Mouse (Mus musculus): ENCODE data around the gene Sipa1l1. TPM values are rescaled to one million over a fixed set of nuclear protein-coding genes. Genes with fewer than 3 reads are reported as not detected.

Sipa1l1 gene
- polyA plus RNA-seq, 1 experiment from 2014 or later: 14.1 TPM

GRCm38 (mm10) chr12:82400783-82401182, 231.7 kb downstream of the Sipa1l1 start:
- no peak for ATAC-seq (ENCODE audit: low FRiP score)
- H3K9ac ChIP-seq: no peak overlapping the region

GRCm38 (mm10) chr12:82401440-82401839, 232.3 kb downstream of the Sipa1l1 start:
- no peak overlapping the region for H3K27ac ChIP-seq
- no peak for ATAC-seq (ENCODE audit: low FRiP score)
- H3K9me3 ChIP-seq (ENCODE audit: control insufficient read depth, low read length): no peaks in the 10 kb centered on the region
- H3K4me2 ChIP-seq (replicated peaks): no peak overlapping the region
- no peak overlapping the region for H3K9ac ChIP-seq
- 85% methylated on average over 4 of the region's 4 CpGs for WGBS
- no peaks in the 10 kb centered on the region for H3K27me3 ChIP-seq (ENCODE audit: control insufficient read depth, insufficient read depth, low read length)
- DNase-seq (ENCODE audit: low spot score): no peak
- peaks cover 12% of the 10 kb centered on the region; the same call in 1 of the 2 replicates for H3K36me3 ChIP-seq (replicated peaks; ENCODE audit: control insufficient read depth, insufficient read depth)
- no peaks in the 10 kb centered on the region for H3K4me1 ChIP-seq (replicated peaks; ENCODE audit: control insufficient read depth, insufficient read depth, low read length)
- H3K4me3 ChIP-seq (replicated peaks; ENCODE audit: low read length): no peak overlapping the region

More at GRCm38 (mm10) chr12:82400783-82401182, 231.7 kb downstream of the Sipa1l1 start:
- Histone ChIP-seq H3K27ac (no peak overlapping the region), H3K9me3 (ENCODE audit: control insufficient read depth, low read length) (no peaks in the 10 kb centered on the region), H3K4me1 (replicated peaks; ENCODE audit: control insufficient read depth, insufficient read depth, low read length) (no peaks in the 10 kb centered on the region), H3K4me3 (replicated peaks; ENCODE audit: low read length) (no peak overlapping the region), H3K4me2 (replicated peaks) (no peak overlapping the region), H3K36me3 (replicated peaks; ENCODE audit: control insufficient read depth, insufficient read depth) (peaks cover 12% of the 10 kb centered on the region; the same call in 1 of the 2 replicates), H3K27me3 (ENCODE audit: control insufficient read depth, insufficient read depth, low read length) (no peaks in the 10 kb centered on the region)
- no peak for DNase-seq (ENCODE audit: low spot score)
- 77% methylated on average over 7 of the region's 7 CpGs for WGBS

- no peak overlapping the region for H3K4me2 ChIP-seq (replicated peaks)
- H3K36me3 ChIP-seq (replicated peaks; ENCODE audit: control insufficient read depth, insufficient read depth): peaks cover 9% of the 10 kb centered on the region; the same call in 1 of the 2 replicates
- H3K9ac ChIP-seq: no peak overlapping the region
- H3K4me3 ChIP-seq (replicated peaks; ENCODE audit: low read length): no peak overlapping the region
- WGBS: 83% methylated on average over 9 of the region's 9 CpGs
- H3K4me1 ChIP-seq (replicated peaks; ENCODE audit: control insufficient read depth, insufficient read depth, low read length): no peaks in the 10 kb centered on the region
- no peaks in the 10 kb centered on the region for H3K27me3 ChIP-seq (ENCODE audit: control insufficient read depth, insufficient read depth, low read length)
- H3K27ac ChIP-seq: no peak overlapping the region
- H3K9me3 ChIP-seq (ENCODE audit: control insufficient read depth, low read length): no peaks in the 10 kb centered on the region
- DNase-seq (ENCODE audit: low spot score) (no peak), ATAC-seq (ENCODE audit: low FRiP score) (no peak)
These were observed 233.5 kb downstream of the Sipa1l1 start for GRCm38 (mm10) chr12:82402635-82403034.

- Histone ChIP-seq H3K27me3 (ENCODE audit: control insufficient read depth, insufficient read depth, low read length) (no peaks in the 10 kb centered on the region), H3K27ac (no peak overlapping the region), H3K4me2 (replicated peaks) (no peak overlapping the region), H3K4me3 (replicated peaks; ENCODE audit: low read length) (no peak overlapping the region), H3K36me3 (replicated peaks; ENCODE audit: control insufficient read depth, insufficient read depth) (peaks cover 7% of the 10 kb centered on the region; the same call in 1 of the 2 replicates), H3K4me1 (replicated peaks; ENCODE audit: control insufficient read depth, insufficient read depth, low read length) (no peaks in the 10 kb centered on the region), H3K9me3 (ENCODE audit: control insufficient read depth, low read length) (no peaks in the 10 kb centered on the region), H3K9ac (no peak overlapping the region)
- no peak for DNase-seq (ENCODE audit: low spot score)
- whole genome bisulfite sequencing: 68% methylated on average over 5 of the region's 5 CpGs
- no peak for ATAC-seq (ENCODE audit: low FRiP score)
These were observed 238.6 kb downstream of the Sipa1l1 start for GRCm38 (mm10) chr12:82407531-82408255.

GRCm38 (mm10) chr12:82408486-82408885, 239.4 kb downstream of the Sipa1l1 start:
- Histone ChIP-seq H3K27ac (no peak overlapping the region), H3K4me2 (replicated peaks) (no peak overlapping the region), H3K36me3 (replicated peaks; ENCODE audit: control insufficient read depth, insufficient read depth) (peaks cover 4% of the 10 kb centered on the region; the same call in 1 of the 2 replicates), H3K27me3 (ENCODE audit: control insufficient read depth, insufficient read depth, low read length) (no peaks in the 10 kb centered on the region), H3K4me1 (replicated peaks; ENCODE audit: control insufficient read depth, insufficient read depth, low read length) (no peaks in the 10 kb centered on the region), H3K9me3 (ENCODE audit: control insufficient read depth, low read length) (no peaks in the 10 kb centered on the region), H3K4me3 (replicated peaks; ENCODE audit: low read length) (no peak overlapping the region), H3K9ac (no peak overlapping the region)
- ATAC-seq (ENCODE audit: low FRiP score): no peak; the same call in 1 of the 2 replicates
- no peak for DNase-seq (ENCODE audit: low spot score)
- 74% methylated on average over 6 of the region's 6 CpGs for WGBS

GRCm38 (mm10) chr12:82409686-82410472, 240.8 kb downstream of the Sipa1l1 start:
- H3K27ac ChIP-seq: no peak overlapping the region
- no peaks in the 10 kb centered on the region for H3K4me1 ChIP-seq (replicated peaks; ENCODE audit: control insufficient read depth, insufficient read depth, low read length)
- H3K9me3 ChIP-seq (ENCODE audit: control insufficient read depth, low read length): no peaks in the 10 kb centered on the region
- WGBS: 75% methylated on average over 7 of the region's 7 CpGs
- no peak overlapping the region for H3K4me2 ChIP-seq (replicated peaks)
- no peak for DNase-seq (ENCODE audit: low spot score)
- no peak overlapping the region for H3K9ac ChIP-seq
- no peak for ATAC-seq (ENCODE audit: low FRiP score)
- H3K4me3 ChIP-seq (replicated peaks; ENCODE audit: low read length): no peak overlapping the region
- no peaks in the 10 kb centered on the region for H3K36me3 ChIP-seq (replicated peaks; ENCODE audit: control insufficient read depth, insufficient read depth)
- no peaks in the 10 kb centered on the region for H3K27me3 ChIP-seq (ENCODE audit: control insufficient read depth, insufficient read depth, low read length)

- peak; percentile 48; the same call in 1 of the 2 replicates for ATAC-seq (ENCODE audit: low FRiP score)
- Histone ChIP-seq H3K4me1 (replicated peaks; ENCODE audit: control insufficient read depth, insufficient read depth, low read length) (no peaks in the 10 kb centered on the region), H3K36me3 (replicated peaks; ENCODE audit: control insufficient read depth, insufficient read depth) (0 out of 2 replicates have a peak, but pooled peaks cover 2% of the 10 kb centered on the region), H3K27me3 (ENCODE audit: control insufficient read depth, insufficient read depth, low read length) (no peaks in the 10 kb centered on the region), H3K27ac (no peak overlapping the region), H3K4me3 (replicated peaks; ENCODE audit: low read length) (no peak overlapping the region), H3K4me2 (replicated peaks) (no peak overlapping the region), H3K9me3 (ENCODE audit: control insufficient read depth, low read length) (no peaks in the 10 kb centered on the region), H3K9ac (no peak overlapping the region)
- no peak for DNase-seq (ENCODE audit: low spot score)
- 54% methylated on average over 3 of the region's 3 CpGs for WGBS
These were observed 243.3 kb downstream of the Sipa1l1 start for GRCm38 (mm10) chr12:82412291-82413032.

- WGBS: 72% methylated on average over 4 of the region's 4 CpGs
- peak; percentile 73; the same call in 1 of the 2 replicates for ATAC-seq (ENCODE audit: low FRiP score)
- Histone ChIP-seq H3K4me2 (replicated peaks) (no peak overlapping the region), H3K9ac (no peak overlapping the region), H3K4me1 (replicated peaks; ENCODE audit: control insufficient read depth, insufficient read depth, low read length) (no peaks in the 10 kb centered on the region), H3K36me3 (replicated peaks; ENCODE audit: control insufficient read depth, insufficient read depth) (0 out of 2 replicates have a peak, but pooled peaks cover 5% of the 10 kb centered on the region), H3K27me3 (ENCODE audit: control insufficient read depth, insufficient read depth, low read length) (no peaks in the 10 kb centered on the region), H3K9me3 (ENCODE audit: control insufficient read depth, low read length) (no peaks in the 10 kb centered on the region), H3K27ac (no peak overlapping the region), H3K4me3 (replicated peaks; ENCODE audit: low read length) (no peak overlapping the region)
- DNase-seq (ENCODE audit: low spot score): peak; percentile 47
These were observed 246.7 kb downstream of the Sipa1l1 start for GRCm38 (mm10) chr12:82415690-82416364.

Data from hindbrain, embryonic 14.5 days (tissue).